Mouse (Mus musculus) cerebellum, adult 18-20 months (tissue): ENCODE results near the gene Cenpf.
"Not testable (repeated sequence)": the region's sequence is repeated elsewhere in the genome, so short reads cannot be mapped to it uniquely, and the experiment has no call there.

Source experiments
- DNase-seq, 2 experiments: peaks; one replicate each; pipeline ENCODE4 v3.0.0; 2021

Cenpf gene

GRCm38 (mm10) chr1:189692442-189692841, 4.6 kb upstream of the Cenpf start:
- not testable (repeated sequence) for DNase-seq

GRCm38 (mm10) chr1:189689050-189689833, 1.4 kb upstream of the Cenpf start:
- DNase-seq: no peak

GRCm38 (mm10) chr1:189688388-189688750, 483 bp upstream of the Cenpf start:
- DNase-seq: no peak

GRCm38 (mm10) chr1:189686025-189686424, 1.9 kb downstream of the Cenpf start:
- no peak for DNase-seq

GRCm38 (mm10) chr1:189684786-189685415, 3.0 kb downstream of the Cenpf start:
- DNase-seq: no peak

- DNase-seq: peak; percentile 62 to 72
Observed at GRCm38 (mm10) chr1:189679555-189679954, 8.3 kb downstream of the Cenpf start.

- DNase-seq: no peak
Observed at GRCm38 (mm10) chr1:189675953-189676352, 11.9 kb downstream of the Cenpf start.

GRCm38 (mm10) chr1:189675421-189675820, 12.5 kb downstream of the Cenpf start:
- peak; percentile 41 to 61 for DNase-seq

GRCm38 (mm10) chr1:189665966-189666365, 21.9 kb downstream of the Cenpf start:
- DNase-seq: peak; percentile 20 to 25

GRCm38 (mm10) chr1:189664873-189665144, 23.1 kb downstream of the Cenpf start:
- DNase-seq: no peak

- no peak for DNase-seq
Observed at GRCm38 (mm10) chr1:189664061-189664872, 23.6 kb downstream of the Cenpf start.

GRCm38 (mm10) chr1:189663437-189663836, 24.4 kb downstream of the Cenpf start:
- DNase-seq: peak; percentile 55 to 62

GRCm38 (mm10) chr1:189661856-189662255, 26.0 kb downstream of the Cenpf start:
- DNase-seq: peak; percentile 57 to 59

GRCm38 (mm10) chr1:189657406-189657805, 30.5 kb downstream of the Cenpf start:
- DNase-seq: no peak

GRCm38 (mm10) chr1:189653746-189654145, 34.1 kb downstream of the Cenpf start:
- no peak for DNase-seq

GRCm38 (mm10) chr1:189646597-189646996, 41.3 kb downstream of the Cenpf start:
- no peak for DNase-seq

- DNase-seq: no peak
Observed at GRCm38 (mm10) chr1:189645371-189645770, 42.5 kb downstream of the Cenpf start.

- DNase-seq: no peak
Observed at GRCm38 (mm10) chr1:189644700-189645345, 43.1 kb downstream of the Cenpf start.

- no peak for DNase-seq
Observed at GRCm38 (mm10) chr1:189639581-189639980, 48.3 kb downstream of the Cenpf start.

GRCm38 (mm10) chr1:189633791-189634190, 54.1 kb downstream of the Cenpf start:
- DNase-seq: no peak

GRCm38 (mm10) chr1:189631906-189632675, 55.8 kb downstream of the Cenpf start:
- DNase-seq: no peak

GRCm38 (mm10) chr1:189630026-189630425, 57.9 kb downstream of the Cenpf start:
- no peak for DNase-seq
